Mouse (Mus musculus): ENCODE data around the gene Wdpcp. TPM values are rescaled to one million over a fixed set of nuclear protein-coding genes. Genes with fewer than 3 reads are reported as not detected.
"Not testable (repeated sequence)": the region's sequence is repeated elsewhere in the genome, so short reads cannot be mapped to it uniquely, and the experiment has no call there.

Gene Wdpcp
- 11.5 and 13.1 TPM in 2 replicates for polyA plus RNA-seq (2015; fragmentation: Nextera tagmentation; extraction: Ambion mirVana)

DNA sequence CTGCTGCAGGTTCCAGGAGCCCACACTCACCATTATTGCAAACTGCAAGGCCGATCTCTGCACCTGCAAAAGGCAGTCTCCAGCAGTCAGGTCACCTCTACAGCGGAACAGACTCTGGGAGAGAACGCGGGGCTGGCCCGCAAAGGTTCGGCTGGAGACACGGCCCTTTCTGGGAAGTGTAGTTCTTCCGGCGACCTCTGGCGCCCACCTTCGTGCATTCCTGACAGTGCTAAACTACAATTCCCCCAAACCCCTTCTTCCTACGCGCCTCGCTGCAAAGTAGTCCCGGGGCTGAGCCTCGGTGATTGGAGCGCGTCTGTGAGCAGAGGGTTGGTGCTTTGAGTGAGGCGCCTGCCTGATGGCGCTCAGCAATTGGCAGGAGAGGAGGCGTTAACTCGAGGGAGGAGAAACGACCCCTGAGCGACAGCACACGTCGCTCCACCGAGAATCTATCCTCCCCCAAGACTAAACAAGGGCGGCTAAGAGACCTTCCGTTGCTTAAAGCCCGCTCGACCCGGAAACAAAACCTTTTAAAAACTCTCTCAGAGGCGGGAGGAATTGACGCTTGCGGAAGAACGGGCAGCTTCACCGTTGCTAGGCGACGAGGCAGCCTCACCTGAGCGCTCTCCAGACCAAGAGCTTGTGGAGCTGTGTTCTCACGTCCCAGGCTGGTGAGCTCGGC is at the start of gene Wdpcp, which contains the start of gene Mdh1:
Wdpcp (plus strand) TSS at position 536 of the 682 bp plus-strand sequence.
Mdh1 (minus strand) TSS at position 668 of the 682 bp plus-strand sequence.
- Histone ChIP-seq H3K27me3 (ENCODE audit: control insufficient read depth, insufficient read depth, low read depth, low read length) (no peaks in the 10 kb centered on the region), H3K27ac (ENCODE audit: low read length) (peak within 1 kb of the TSS; percentile 81), H3K9me3 (replicated peaks; ENCODE audit: control insufficient read depth, low read length, poor library complexity, severe bottlenecking) (no peaks in the 10 kb centered on the region), H3K4me2 (ENCODE audit: low read length) (peak within 1 kb of the TSS; percentile 90), H3K4me3 (ENCODE audit: low read depth, low read length) (peak within 1 kb of the TSS; percentile 60), H3K4me1 (ENCODE audit: control insufficient read depth, insufficient read depth, low read length) (peaks cover 26% of the 10 kb centered on the region), H3K36me3 (ENCODE audit: control insufficient read depth, insufficient read depth, low read length) (no peaks in the 10 kb centered on the region), H3K9ac (ENCODE audit: low read depth, low read length) (peak within 1 kb of the TSS; percentile 81)
- peak; percentile 100 for ATAC-seq
- 0% methylated on average over 42 of the region's 42 CpGs for WGBS

DNA sequence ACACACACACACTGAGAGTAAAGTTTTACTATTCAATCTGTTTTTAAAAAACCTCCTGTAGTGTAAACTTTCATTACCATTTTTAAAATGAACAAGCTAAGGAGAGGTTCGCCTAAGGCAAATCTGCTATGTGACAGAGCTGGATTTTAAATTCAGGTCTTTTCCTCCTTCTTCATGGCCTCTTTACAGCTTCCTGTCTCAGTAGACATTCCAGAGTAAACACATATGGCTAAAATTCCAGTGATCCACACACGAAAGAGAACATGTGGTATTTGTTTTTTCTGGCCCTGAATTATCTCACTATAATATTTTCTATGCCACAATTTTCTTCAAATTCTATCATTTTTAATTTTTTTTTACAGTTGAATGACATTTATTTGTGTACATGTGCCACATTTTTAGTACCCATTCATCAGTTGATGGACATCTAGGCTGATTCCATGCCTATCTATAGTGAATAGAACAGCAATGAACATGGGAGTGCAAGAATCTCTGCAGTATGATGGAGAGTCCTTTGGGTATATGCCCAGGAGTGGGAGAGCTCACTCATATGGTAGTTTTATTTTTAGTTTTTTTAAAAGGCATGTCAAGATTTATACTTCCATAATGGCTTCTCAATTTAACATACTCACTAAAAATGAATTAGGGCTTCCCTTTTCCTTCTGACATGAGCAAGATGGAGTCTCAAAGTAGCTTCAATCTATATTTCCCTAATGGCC is 43.2 kb upstream of the Wdpcp start:
- no peak overlapping the region for H3K4me3 ChIP-seq (ENCODE audit: low read depth, low read length)
- 81% methylated on average over 2 of the region's 2 CpGs for WGBS
- H3K4me1 ChIP-seq (ENCODE audit: control insufficient read depth, insufficient read depth, low read length) = no peaks in the 10 kb centered on the region
- H3K36me3 ChIP-seq (ENCODE audit: control insufficient read depth, insufficient read depth, low read length) = no peaks in the 10 kb centered on the region
- no peak overlapping the region for H3K4me2 ChIP-seq (ENCODE audit: low read length)
- H3K27ac ChIP-seq (ENCODE audit: low read length) = no peak overlapping the region
- no peaks in the 10 kb centered on the region for H3K9me3 ChIP-seq (replicated peaks; ENCODE audit: control insufficient read depth, low read length, poor library complexity, severe bottlenecking)
- no peak overlapping the region for H3K9ac ChIP-seq (ENCODE audit: low read depth, low read length)
- no peak for ATAC-seq
- no peaks in the 10 kb centered on the region for H3K27me3 ChIP-seq (ENCODE audit: control insufficient read depth, insufficient read depth, low read depth, low read length)

DNA sequence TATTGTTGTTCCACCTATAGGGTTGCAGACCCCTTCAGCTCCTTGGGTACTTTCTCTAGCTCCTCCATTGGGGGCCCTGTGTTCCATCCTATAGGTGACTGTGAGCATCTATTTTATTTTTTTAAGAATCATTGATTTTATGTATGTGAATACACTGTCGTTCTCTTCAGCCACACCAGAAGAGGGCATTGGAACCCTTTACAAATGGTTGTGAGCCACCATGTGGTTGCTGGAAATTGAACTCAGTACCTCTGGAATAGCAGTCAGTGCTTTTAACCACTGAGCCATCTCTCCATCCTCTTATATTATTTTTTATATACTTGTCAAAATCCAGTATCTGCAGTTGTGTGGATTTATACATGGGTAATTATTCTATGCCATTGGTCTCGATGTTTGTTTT is 41.2 kb upstream of the Wdpcp start:
- ATAC-seq; H3K27me3 ChIP-seq (ENCODE audit: control insufficient read depth, insufficient read depth, low read depth, low read length); H3K4me2 ChIP-seq (ENCODE audit: low read length); H3K4me1 ChIP-seq (ENCODE audit: control insufficient read depth, insufficient read depth, low read length); H3K27ac ChIP-seq (ENCODE audit: low read length); H3K9me3 ChIP-seq (replicated peaks; ENCODE audit: control insufficient read depth, low read length, poor library complexity, severe bottlenecking); H3K4me3 ChIP-seq (ENCODE audit: low read depth, low read length); H3K9ac ChIP-seq (ENCODE audit: low read depth, low read length); H3K36me3 ChIP-seq (ENCODE audit: control insufficient read depth, insufficient read depth, low read length): not testable (repeated sequence)
- WGBS = 87% methylated on average over 2 of the region's 2 CpGs

DNA sequence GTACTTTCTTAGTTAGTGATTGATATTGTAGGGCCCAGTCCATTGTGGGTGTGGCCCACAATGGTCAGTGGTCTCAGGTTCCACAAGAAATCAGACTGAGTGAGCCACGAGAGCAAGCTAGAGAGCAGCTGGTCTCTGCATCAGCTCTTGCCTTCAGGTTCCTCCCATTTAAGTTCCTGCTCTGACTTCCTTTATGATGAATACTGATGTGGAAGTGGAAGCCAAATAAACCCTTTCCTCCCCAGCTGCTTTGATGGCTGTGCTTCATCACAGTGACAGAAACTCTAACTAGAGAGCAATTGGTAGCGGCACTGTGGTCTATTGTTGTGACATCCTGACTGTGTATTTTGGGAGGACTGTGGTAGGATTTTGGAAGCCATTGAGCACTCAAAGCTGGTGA is 32.0 kb upstream of the Wdpcp start:
- H3K9ac ChIP-seq (ENCODE audit: low read depth, low read length) = no peak overlapping the region
- no peaks in the 10 kb centered on the region for H3K4me1 ChIP-seq (ENCODE audit: control insufficient read depth, insufficient read depth, low read length)
- H3K27me3 ChIP-seq (ENCODE audit: control insufficient read depth, insufficient read depth, low read depth, low read length) = no peaks in the 10 kb centered on the region
- no peak overlapping the region for H3K4me2 ChIP-seq (ENCODE audit: low read length)
- WGBS = 68% methylated on average over 2 of the region's 2 CpGs
- H3K4me3 ChIP-seq (ENCODE audit: low read depth, low read length) = no peak overlapping the region
- H3K27ac ChIP-seq (ENCODE audit: low read length) = no peak overlapping the region
- ATAC-seq = no peak
- no peaks in the 10 kb centered on the region for H3K9me3 ChIP-seq (replicated peaks; ENCODE audit: control insufficient read depth, low read length, poor library complexity, severe bottlenecking)
- no peaks in the 10 kb centered on the region for H3K36me3 ChIP-seq (ENCODE audit: control insufficient read depth, insufficient read depth, low read length)

DNA sequence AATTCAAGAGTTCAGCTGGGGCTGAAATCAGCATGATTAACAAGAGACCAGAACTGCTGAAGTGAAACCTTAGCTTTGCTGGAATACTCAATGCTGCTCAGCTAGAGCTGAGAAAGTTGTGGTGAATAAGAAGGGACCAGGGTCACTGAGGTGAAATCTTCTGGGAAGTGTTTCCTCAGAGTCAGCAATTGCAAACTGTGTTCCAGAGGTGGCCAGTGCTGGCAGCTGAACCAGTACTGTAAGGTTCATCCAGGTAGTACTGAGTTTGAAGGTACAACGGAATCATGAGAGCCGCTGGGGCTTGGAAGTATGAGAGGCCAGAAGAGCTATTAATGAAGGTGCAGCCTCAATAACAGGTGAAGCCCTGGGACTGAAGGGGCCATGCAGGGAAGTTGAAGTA is 31.4 kb upstream of the Wdpcp start:
- H3K4me2 ChIP-seq (ENCODE audit: low read length) = no peak overlapping the region
- no peaks in the 10 kb centered on the region for H3K27me3 ChIP-seq (ENCODE audit: control insufficient read depth, insufficient read depth, low read depth, low read length)
- H3K9ac ChIP-seq (ENCODE audit: low read depth, low read length) = no peak overlapping the region
- no peak for ATAC-seq
- H3K36me3 ChIP-seq (ENCODE audit: control insufficient read depth, insufficient read depth, low read length) = no peaks in the 10 kb centered on the region
- H3K27ac ChIP-seq (ENCODE audit: low read length) = no peak overlapping the region
- H3K4me1 ChIP-seq (ENCODE audit: control insufficient read depth, insufficient read depth, low read length) = no peaks in the 10 kb centered on the region
- H3K9me3 ChIP-seq (replicated peaks; ENCODE audit: control insufficient read depth, low read length, poor library complexity, severe bottlenecking) = no peaks in the 10 kb centered on the region
- WGBS = 89% methylated on average over 2 of the region's 2 CpGs
- no peak overlapping the region for H3K4me3 ChIP-seq (ENCODE audit: low read depth, low read length)

DNA sequence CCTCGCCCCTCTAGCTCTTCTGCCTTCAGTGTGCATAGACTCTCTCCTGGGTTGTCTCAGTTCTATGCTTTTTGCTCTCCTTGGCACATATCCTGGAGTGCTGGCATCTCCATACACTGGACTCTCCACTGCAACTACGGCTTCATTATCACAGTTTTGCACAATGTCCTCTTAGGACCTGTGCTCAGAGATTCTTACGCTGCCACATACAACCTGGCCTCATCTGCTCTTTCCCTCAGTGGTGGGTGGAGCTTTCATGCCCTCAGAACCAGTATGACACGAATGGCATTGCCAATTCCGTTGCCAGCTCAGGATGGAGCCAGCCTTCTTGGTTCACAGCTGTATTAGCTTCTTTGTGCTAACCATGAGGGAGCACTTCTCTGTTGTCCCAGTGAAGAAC is 29.3 kb upstream of the Wdpcp start:
- Histone ChIP-seq H3K4me1 (ENCODE audit: control insufficient read depth, insufficient read depth, low read length) (no peaks in the 10 kb centered on the region), H3K9ac (ENCODE audit: low read depth, low read length) (no peak overlapping the region), H3K4me3 (ENCODE audit: low read depth, low read length) (no peak overlapping the region), H3K9me3 (replicated peaks; ENCODE audit: control insufficient read depth, low read length, poor library complexity, severe bottlenecking) (no peaks in the 10 kb centered on the region), H3K27me3 (ENCODE audit: control insufficient read depth, insufficient read depth, low read depth, low read length) (no peaks in the 10 kb centered on the region), H3K27ac (ENCODE audit: low read length) (no peak overlapping the region), H3K4me2 (ENCODE audit: low read length) (no peak overlapping the region), H3K36me3 (ENCODE audit: control insufficient read depth, insufficient read depth, low read length) (no peaks in the 10 kb centered on the region)
- no peak for ATAC-seq
- 89% methylated on average over 5 of the region's 5 CpGs for WGBS

DNA sequence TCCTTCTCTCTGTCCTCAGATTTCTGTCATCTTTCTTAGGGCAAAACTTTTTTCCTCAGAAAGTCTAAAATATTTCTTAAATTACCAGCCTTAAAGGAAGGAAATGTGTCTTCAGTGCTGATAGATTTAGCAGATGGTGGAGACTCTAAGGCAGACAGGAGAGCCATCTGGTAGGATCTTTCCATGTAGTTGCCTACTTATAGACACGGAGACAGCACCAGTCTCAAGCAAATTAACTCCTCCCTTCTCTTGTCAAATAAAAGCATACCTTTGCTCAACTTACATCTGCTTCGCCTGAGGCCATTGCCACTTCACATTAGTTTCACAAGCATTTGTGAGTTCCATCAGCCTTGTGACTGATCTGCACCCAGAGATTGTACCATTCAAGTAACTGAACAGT is 27.0 kb upstream of the Wdpcp start:
- Histone ChIP-seq H3K9ac (ENCODE audit: low read depth, low read length) (no peak overlapping the region), H3K4me2 (ENCODE audit: low read length) (no peak overlapping the region), H3K27me3 (ENCODE audit: control insufficient read depth, insufficient read depth, low read depth, low read length) (no peaks in the 10 kb centered on the region), H3K27ac (ENCODE audit: low read length) (no peak overlapping the region), H3K4me3 (ENCODE audit: low read depth, low read length) (no peak overlapping the region), H3K36me3 (ENCODE audit: control insufficient read depth, insufficient read depth, low read length) (no peaks in the 10 kb centered on the region), H3K4me1 (ENCODE audit: control insufficient read depth, insufficient read depth, low read length) (no peaks in the 10 kb centered on the region), H3K9me3 (replicated peaks; ENCODE audit: control insufficient read depth, low read length, poor library complexity, severe bottlenecking) (no peaks in the 10 kb centered on the region)
- ATAC-seq = no peak
- WGBS = 73% methylated on average over 2 of the region's 2 CpGs

DNA sequence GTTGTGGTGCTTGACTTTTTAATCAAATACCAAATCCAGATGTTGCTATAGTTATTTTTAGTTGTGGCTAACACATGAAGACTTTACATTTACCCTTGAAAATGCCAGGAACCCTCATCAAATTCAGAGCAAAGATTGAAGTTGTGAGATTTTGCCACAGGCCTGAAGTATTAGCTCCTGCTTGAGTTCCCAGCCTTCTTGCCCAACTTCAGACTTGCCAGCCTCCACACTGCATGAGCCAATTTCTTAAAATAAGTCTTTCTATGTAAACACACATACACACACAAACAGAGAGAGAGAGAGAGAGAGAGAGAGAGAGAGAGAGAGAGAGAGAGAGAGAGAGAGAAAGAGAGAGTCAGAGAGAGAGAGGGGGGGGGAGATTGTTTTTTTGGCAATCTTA is 26.1 kb upstream of the Wdpcp start:
- Histone ChIP-seq H3K27me3 (ENCODE audit: control insufficient read depth, insufficient read depth, low read depth, low read length) (no peaks in the 10 kb centered on the region), H3K4me1 (ENCODE audit: control insufficient read depth, insufficient read depth, low read length) (peaks cover 3% of the 10 kb centered on the region), H3K27ac (ENCODE audit: low read length) (no peak overlapping the region), H3K9ac (ENCODE audit: low read depth, low read length) (no peak overlapping the region), H3K4me2 (ENCODE audit: low read length) (no peak overlapping the region), H3K9me3 (replicated peaks; ENCODE audit: control insufficient read depth, low read length, poor library complexity, severe bottlenecking) (no peaks in the 10 kb centered on the region), H3K4me3 (ENCODE audit: low read depth, low read length) (no peak overlapping the region), H3K36me3 (ENCODE audit: control insufficient read depth, insufficient read depth, low read length) (no peaks in the 10 kb centered on the region)
- no peak for ATAC-seq

DNA sequence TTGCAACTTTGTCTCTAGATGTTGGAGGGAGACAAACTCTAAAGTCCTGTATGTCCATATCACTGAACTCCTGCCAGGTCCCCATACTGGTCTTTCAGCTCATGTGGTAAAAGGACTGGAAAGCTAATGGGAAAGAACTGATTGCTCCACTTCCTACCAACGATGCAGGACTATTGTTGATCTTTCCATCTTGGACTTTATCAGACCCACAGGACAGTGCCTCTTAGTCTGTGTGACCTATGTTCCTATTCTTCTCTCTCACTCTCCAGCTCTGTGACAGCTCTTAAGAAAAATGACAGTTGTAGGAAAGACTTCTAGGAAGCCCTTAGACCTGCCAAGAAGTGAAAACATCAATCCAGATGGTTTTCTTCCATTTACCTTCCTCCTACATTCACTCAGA is 25.4 kb upstream of the Wdpcp start:
- H3K27ac ChIP-seq (ENCODE audit: low read length) = no peak overlapping the region
- no peak for ATAC-seq
- 96% methylated on average over 1 of the region's 1 CpGs for WGBS

More for the DNA sequence above, 25.4 kb upstream of the Wdpcp start:
- Histone ChIP-seq H3K9ac (ENCODE audit: low read depth, low read length) (no peak overlapping the region), H3K4me3 (ENCODE audit: low read depth, low read length) (no peak overlapping the region), H3K4me2 (ENCODE audit: low read length) (no peak overlapping the region), H3K36me3 (ENCODE audit: control insufficient read depth, insufficient read depth, low read length) (no peaks in the 10 kb centered on the region), H3K27me3 (ENCODE audit: control insufficient read depth, insufficient read depth, low read depth, low read length) (no peaks in the 10 kb centered on the region), H3K9me3 (replicated peaks; ENCODE audit: control insufficient read depth, low read length, poor library complexity, severe bottlenecking) (no peaks in the 10 kb centered on the region), H3K4me1 (ENCODE audit: control insufficient read depth, insufficient read depth, low read length) (peaks cover 3% of the 10 kb centered on the region)

All from midbrain, embryonic 16.5 days (tissue).